Mouse (Mus musculus): Measurements from ENCODE around the gene Gck.
"Not testable (repeated sequence)": the region's sequence is repeated elsewhere in the genome, so short reads cannot be mapped to it uniquely, and the experiment has no call there.

Gck gene

GRCm38 (mm10) chr11:5954965-5955504 is 5.2 kb upstream of the Gck start:
- no peak for DNase-seq (ENCODE audit: extremely low spot score)

- DNase-seq (ENCODE audit: extremely low spot score) = no peak
Measured at GRCm38 (mm10) chr11:5954435-5954834, 4.6 kb upstream of the Gck start.

DNA sequence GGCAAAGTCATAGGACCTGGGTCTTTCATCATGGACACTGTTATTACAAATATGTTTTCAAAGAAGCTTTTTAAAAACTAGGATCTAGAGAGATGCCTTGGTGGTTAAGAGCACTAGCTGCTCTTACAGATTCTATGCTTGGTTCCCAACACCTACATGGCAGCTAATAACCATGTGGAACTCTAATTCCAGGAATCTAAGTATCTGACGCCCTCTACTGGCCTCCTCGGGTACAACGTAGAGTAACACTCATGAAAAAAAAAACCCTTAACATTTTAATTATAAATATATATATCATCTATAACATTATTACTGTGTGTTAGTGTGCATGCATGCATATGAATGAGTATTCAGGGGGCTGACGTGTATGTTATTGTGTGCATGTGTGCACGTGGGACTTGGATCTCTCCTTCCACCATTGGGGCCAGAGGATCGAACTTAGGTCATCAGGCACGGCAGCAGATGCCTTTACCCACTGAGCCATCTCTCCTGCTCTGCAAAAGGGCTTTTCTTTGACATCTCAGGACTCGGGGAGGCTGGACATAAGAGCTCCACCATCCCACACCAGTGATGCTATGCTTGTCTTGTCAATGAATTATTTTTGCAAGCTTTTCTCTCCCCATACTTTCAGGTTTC is 3.4 kb upstream of the Gck start:
- no peak for DNase-seq (ENCODE audit: extremely low spot score)

DNA sequence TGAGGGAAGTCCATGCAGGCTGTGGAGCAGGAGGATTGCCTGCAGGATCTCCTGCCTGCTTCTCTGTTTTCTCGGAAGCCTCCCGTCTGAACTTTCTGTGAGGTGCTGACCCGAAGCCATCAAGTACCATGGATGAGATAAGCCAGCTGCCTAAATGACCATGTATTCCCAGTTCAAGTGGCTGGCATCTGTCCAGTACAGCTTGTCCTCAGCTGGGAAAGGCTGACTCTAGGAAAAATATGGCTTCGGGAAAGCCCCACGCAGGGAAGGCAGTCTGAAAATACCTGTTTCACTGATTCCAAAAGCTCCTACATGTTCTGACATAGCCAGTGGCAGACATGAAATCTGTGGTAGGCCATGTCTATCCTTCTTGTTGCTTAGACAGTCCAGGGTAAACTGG is 2.6 kb upstream of the Gck start:
- no peak for DNase-seq (ENCODE audit: extremely low spot score)

GRCm38 (mm10) chr11:5948546-5949250 is 1.2 kb downstream of the Gck start:
- no peak for DNase-seq (ENCODE audit: extremely low spot score)

GRCm38 (mm10) chr11:5947796-5948195 is 2.1 kb downstream of the Gck start:
- no peak for DNase-seq (ENCODE audit: extremely low spot score)

- no peak for DNase-seq (ENCODE audit: extremely low spot score)
Measured at GRCm38 (mm10) chr11:5945096-5945495, 4.8 kb downstream of the Gck start.

GRCm38 (mm10) chr11:5942966-5943365 is 6.9 kb downstream of the Gck start:
- no peak for DNase-seq (ENCODE audit: extremely low spot score)

DNA sequence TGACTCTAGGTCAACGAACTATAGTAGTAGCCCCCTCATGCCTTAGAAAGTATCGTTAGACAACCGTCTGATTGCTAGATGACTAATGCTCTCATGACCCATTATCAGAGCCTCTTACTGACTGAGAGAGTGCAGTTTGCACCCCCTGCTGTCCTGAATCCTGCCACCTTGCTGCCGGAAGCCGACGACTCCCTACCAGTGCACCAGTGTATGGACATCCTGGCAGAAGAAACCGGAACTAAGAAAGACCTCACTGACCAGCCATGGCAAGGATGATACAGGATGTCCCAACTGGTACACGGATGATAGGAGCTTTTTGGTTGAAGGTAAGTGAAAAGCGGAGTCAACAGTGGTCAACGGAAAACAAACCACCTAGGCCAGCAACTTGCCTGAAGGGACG is 15.3 kb downstream of the Gck start:
- not testable (repeated sequence) for DNase-seq (ENCODE audit: extremely low spot score)

DNA sequence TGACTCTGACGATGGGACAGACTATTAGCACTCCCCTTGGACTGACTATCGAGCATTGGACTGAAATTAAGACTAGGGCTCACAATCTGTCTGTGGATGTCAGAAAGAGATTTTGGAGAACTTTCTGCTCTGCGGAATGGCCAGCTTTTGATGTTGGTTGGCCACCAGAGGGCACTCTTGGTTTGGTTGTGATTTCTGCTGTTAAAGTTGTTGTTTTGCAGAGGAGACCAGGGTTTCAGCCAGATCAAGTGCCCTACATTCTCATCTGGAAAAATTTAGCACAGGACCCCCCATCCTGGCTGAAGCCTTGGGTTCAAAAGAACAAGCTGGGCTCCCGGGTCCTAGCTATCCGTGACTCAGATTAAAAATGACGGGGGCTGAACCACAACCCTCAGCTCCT is 17.9 kb downstream of the Gck start:
- not testable (repeated sequence) for DNase-seq (ENCODE audit: extremely low spot score)

GRCm38 (mm10) chr11:5930578-5930977 is 19.3 kb downstream of the Gck start:
- DNase-seq (ENCODE audit: extremely low spot score) = no peak

DNA sequence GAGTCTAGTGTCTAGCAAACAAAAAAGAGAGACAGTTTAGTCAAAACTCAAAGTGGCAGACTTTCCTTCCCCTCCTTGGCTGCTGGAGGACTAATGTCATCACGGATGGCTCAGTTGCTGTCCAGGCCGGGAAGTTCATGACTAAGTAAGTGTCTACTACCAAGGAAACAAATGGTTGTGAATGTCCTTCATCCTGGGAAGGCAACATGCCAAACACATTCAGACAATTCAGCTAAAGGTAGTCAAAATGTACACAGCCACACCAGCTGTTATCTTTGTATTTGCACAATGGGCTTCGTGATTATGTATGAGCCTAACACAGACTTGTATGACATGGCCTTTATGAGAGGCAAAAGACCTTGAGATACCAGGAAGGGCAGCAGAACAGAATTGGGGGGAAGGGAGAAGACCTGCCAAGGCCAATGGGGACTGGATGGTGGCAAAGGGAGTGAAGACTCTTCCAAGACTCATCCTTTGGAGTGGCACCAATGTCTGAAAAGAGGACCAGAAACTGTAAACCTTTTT is 23.1 kb downstream of the Gck start:
- DNase-seq (ENCODE audit: extremely low spot score) = no peak

GRCm38 (mm10) chr11:5924699-5925098 is 25.2 kb downstream of the Gck start:
- DNase-seq (ENCODE audit: extremely low spot score) = no peak

DNA sequence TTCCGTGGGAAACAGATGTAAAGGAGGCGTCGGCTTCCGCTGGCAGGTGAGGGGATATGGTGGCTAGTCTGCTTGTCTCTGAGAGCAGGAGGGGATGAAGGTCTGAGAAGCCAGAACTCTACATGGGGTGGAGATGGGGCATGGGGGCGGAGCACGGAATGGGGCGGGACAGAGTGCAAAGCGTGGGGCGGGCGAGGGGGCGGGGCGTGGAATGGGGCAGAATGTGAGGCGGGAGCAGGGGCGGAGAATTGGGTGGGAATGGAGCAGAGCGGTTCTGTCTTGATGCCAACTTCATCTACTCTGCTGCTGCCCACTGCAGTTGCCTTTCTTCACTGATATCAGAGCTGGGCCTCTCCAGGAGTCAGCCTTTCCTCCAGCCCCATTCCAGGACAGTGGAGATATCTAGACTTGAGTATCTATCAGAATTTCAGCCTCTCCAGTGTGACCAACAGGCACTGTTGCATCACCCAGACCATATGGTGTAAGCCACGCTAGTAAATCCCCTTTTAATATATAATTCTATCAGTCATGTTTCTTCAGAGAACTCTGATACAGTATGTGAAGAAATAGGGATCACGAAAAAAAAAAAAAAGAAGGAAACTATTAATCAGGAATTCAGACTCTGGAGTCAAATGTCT is 29.4 kb downstream of the Gck start:
- no peak for DNase-seq (ENCODE audit: extremely low spot score)

DNA sequence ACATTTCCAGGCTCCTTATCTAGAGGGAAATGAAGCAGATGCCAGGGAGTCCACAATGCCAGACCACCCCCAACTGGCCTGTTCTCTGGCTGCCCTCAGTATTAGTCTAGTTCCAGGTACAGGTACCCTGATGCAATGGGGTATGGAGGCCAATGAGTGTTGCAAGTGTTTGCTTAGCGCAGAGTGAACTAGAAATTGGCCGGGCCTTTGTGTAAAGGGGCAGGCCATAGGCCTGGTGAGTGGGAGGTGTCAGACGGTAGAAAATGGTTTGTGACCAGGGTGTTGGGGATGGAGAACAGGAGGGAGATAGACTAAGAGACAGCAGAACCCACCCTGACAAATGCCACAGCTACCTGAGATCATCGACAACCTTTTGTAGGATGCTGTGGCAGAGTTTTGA is 30.3 kb downstream of the Gck start:
- DNase-seq (ENCODE audit: extremely low spot score) = no peak

GRCm38 (mm10) chr11:5918111-5918510 is 31.8 kb downstream of the Gck start:
- DNase-seq (ENCODE audit: extremely low spot score) = no peak

DNA sequence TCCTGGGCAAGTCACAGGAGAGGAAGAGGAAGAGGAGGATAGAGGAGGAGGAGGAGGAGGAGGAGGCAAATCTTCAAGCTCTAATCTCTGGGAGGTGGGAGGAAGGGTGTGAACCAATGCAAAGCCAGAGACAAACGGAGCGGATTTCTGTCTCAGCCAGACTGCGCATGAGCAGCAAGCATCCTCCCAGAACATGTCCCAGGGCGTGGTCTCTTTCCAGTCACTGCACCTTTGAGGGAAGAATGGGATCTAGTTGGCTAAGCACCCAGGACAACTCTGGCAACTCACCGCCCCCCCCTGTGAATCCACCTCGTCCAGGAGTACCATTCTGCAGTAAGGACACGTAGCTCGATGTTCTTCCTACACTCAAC is 33.7 kb downstream of the Gck start:
- DNase-seq (ENCODE audit: extremely low spot score) = no peak

- no peak for DNase-seq (ENCODE audit: extremely low spot score)
Measured at GRCm38 (mm10) chr11:5915429-5916177, 34.3 kb downstream of the Gck start.

GRCm38 (mm10) chr11:5914940-5915339 is 34.9 kb downstream of the Gck start:
- no peak for DNase-seq (ENCODE audit: extremely low spot score)

- no peak for DNase-seq (ENCODE audit: extremely low spot score)
Measured at GRCm38 (mm10) chr11:5913936-5914335, 35.9 kb downstream of the Gck start.

GRCm38 (mm10) chr11:5913256-5913655 is 36.6 kb downstream of the Gck start:
- DNase-seq (ENCODE audit: extremely low spot score) = no peak

DNA sequence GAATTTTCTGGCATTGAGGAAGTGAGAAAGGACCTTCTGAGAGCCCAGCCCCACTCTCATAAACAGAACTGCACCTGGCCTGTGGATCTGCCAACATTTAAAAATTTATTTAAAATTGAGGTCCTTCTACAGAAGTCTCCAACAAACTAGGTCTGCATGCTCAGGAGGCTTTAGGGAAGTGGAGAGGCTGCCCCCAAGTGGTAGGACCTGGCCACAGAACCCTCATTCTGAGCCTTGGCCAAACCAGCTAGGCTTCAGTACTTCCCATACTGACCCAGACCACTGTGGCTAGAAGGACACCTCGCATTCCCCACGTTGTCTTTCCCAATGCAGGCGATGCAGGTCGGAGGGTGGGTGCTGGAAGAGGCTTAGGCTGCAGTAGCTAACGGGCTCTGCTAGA is 37.2 kb downstream of the Gck start:
- DNase-seq (ENCODE audit: extremely low spot score) = peak; percentile 56

Data from embryo, embryonic 9.5 days (tissue).